Mouse (Mus musculus): Measurements from ENCODE around the gene Dmap1. TPM values are rescaled to one million over a fixed set of nuclear protein-coding genes. Genes with fewer than 3 reads are reported as not detected.

Gene Dmap1
- polyA plus RNA-seq, 1 experiment from 2014 or later, result 37.8 TPM

DNA sequence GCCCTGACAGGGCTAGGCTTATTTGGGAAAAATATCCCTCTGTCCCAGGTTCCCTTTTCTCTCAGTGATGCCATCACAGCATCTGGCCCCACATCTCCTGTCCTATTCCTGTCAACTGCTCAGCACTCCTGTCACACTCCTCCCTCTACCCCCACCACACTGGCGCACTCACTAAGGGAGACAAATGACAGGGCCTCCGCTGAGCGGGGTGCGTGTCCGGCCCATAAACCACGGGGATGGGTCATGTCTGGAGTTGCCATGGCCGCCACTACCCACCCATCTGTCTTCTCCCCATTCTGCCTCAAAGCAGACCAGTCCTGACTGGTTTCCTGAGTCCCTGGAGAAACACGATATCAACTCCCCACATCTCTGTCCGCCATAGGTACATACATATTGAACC lies 10.0 kb downstream of the Dmap1 start:
- no peaks in the 10 kb centered on the region for H3K9me3 ChIP-seq (ENCODE audit: low read length)
- WGBS, result 71% methylated on average over 9 of the region's 9 CpGs
- H3K27ac ChIP-seq (ENCODE audit: low read length), result no peak overlapping the region
- no peak for ATAC-seq
- H3K9ac ChIP-seq (replicated peaks; ENCODE audit: low read depth), result no peak overlapping the region
- no peak for DNase-seq (ENCODE audit: low spot score)
- TF ChIP-seq EP300 (IDR thresholded peaks at IDR 0.05) (no peak), CTCF (IDR thresholded peaks at IDR 0.05) (no peak)
- no peaks in the 10 kb centered on the region for H3K4me1 ChIP-seq (ENCODE audit: insufficient read depth, low read depth, low read length)
- H3K4me3 ChIP-seq (ENCODE audit: low read depth, low read length), result no peak overlapping the region
- no peaks in the 10 kb centered on the region for H3K27me3 ChIP-seq (replicated peaks; ENCODE audit: insufficient read depth, low read length)
- peaks cover 25% of the 10 kb centered on the region; the same call in 1 of the 2 replicates for H3K36me3 ChIP-seq (ENCODE audit: insufficient read depth, low read length)
- H3K4me2 ChIP-seq (replicated peaks; ENCODE audit: low read depth, low read length), result no peak overlapping the region

DNA sequence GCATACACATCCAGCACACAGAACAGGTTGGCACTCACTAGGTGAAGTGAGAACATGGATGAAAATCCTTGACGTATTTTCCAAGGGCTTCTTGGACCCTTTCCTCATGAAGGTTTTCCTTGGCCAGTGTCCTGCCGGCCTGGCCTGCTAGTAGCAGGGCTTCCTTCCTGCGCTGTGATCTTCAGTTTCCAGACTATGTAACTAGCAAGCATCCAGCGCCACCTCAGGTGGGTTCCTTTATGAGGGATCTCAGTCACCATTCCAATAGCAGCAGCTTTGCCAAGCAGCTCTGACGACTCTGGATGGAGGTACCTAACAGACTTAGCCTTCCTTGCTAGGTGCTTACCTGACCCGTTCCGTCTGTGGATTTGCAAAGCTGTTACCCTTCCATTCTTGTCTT lies 12.2 kb downstream of the Dmap1 start:
- ATAC-seq (no peak), DNase-seq (ENCODE audit: low spot score) (no peak)
- no peak overlapping the region for H3K4me3 ChIP-seq (ENCODE audit: low read depth, low read length)
- no peak overlapping the region for H3K27ac ChIP-seq (ENCODE audit: low read length)
- 79% methylated on average over 7 of the region's 7 CpGs for WGBS
- H3K9ac ChIP-seq (replicated peaks; ENCODE audit: low read depth), result no peak overlapping the region
- H3K4me2 ChIP-seq (replicated peaks; ENCODE audit: low read depth, low read length), result no peak overlapping the region
- H3K4me1 ChIP-seq (ENCODE audit: insufficient read depth, low read depth, low read length), result no peaks in the 10 kb centered on the region
- H3K36me3 ChIP-seq (ENCODE audit: insufficient read depth, low read length), result peaks cover 13% of the 10 kb centered on the region; the same call in 1 of the 2 replicates
- no peaks in the 10 kb centered on the region for H3K27me3 ChIP-seq (replicated peaks; ENCODE audit: insufficient read depth, low read length)
- no peaks in the 10 kb centered on the region for H3K9me3 ChIP-seq (ENCODE audit: low read length)
- no peak for TF ChIP-seq EP300 (IDR thresholded peaks at IDR 0.05)
- TF ChIP-seq CTCF (IDR thresholded peaks at IDR 0.05), result no peak

DNA sequence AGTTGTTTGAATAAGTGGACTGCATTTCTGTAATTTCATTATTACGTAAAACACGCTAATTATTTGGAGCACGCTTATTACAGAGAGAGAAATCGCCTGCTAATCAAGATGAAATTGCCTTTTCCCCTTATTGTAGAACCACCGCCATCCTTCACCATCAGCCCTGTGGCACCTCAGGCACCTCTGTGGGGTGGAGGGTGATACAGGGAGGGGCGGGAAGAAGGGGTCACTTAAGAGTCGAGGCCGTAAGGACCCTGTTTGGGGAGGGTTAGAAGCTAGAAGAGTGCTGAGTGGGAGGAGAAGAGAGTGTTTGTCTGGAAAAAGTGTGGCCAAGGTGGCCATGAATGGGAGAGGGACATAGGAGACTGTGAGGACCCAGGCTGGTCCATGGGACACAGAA lies 16.0 kb downstream of the Dmap1 start:
- Histone ChIP-seq H3K9ac (replicated peaks; ENCODE audit: low read depth) (no peak overlapping the region), H3K4me3 (ENCODE audit: low read depth, low read length) (no peak overlapping the region), H3K36me3 (ENCODE audit: insufficient read depth, low read length) (no peaks in the 10 kb centered on the region), H3K4me2 (replicated peaks; ENCODE audit: low read depth, low read length) (no peak overlapping the region), H3K9me3 (ENCODE audit: low read length) (no peaks in the 10 kb centered on the region), H3K27ac (ENCODE audit: low read length) (no peak overlapping the region), H3K4me1 (ENCODE audit: insufficient read depth, low read depth, low read length) (no peaks in the 10 kb centered on the region), H3K27me3 (replicated peaks; ENCODE audit: insufficient read depth, low read length) (no peaks in the 10 kb centered on the region)
- ATAC-seq, result no peak
- WGBS, result 81% methylated on average over 8 of the region's 8 CpGs
- no peak for DNase-seq (ENCODE audit: low spot score)
- no peak for TF ChIP-seq EP300 (IDR thresholded peaks at IDR 0.05)

DNA sequence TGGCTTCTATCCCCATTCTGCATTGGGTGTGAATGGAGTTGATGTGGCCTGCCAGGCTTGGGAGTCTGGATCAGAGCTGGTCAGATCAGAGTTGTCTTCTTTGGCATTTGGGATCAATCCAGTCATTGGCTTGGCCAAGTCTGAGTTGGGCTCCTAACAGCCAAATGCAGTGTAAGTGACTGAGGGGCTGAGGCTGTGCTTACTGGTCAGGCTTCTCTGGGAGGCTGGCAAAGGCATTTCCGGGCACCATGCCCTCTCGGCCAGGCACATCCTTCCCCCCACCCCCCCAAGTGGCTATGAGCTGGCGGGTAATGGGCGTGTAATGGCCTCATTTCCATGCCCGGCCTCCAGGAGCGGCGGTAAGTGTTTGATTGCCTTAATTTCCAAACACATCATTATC lies 16.5 kb downstream of the Dmap1 start:
- no peaks in the 10 kb centered on the region for H3K27me3 ChIP-seq (replicated peaks; ENCODE audit: insufficient read depth, low read length)
- no peak overlapping the region for H3K27ac ChIP-seq (ENCODE audit: low read length)
- no peak for TF ChIP-seq CTCF (IDR thresholded peaks at IDR 0.05)
- no peak for TF ChIP-seq EP300 (IDR thresholded peaks at IDR 0.05)
- 81% methylated on average over 7 of the region's 7 CpGs for WGBS
- DNase-seq (ENCODE audit: low spot score) (no peak), ATAC-seq (no peak)
- no peaks in the 10 kb centered on the region for H3K4me1 ChIP-seq (ENCODE audit: insufficient read depth, low read depth, low read length)
- H3K4me3 ChIP-seq (ENCODE audit: low read depth, low read length), result no peak overlapping the region
- H3K9me3 ChIP-seq (ENCODE audit: low read length), result no peaks in the 10 kb centered on the region
- no peak overlapping the region for H3K9ac ChIP-seq (replicated peaks; ENCODE audit: low read depth)
- no peak overlapping the region for H3K4me2 ChIP-seq (replicated peaks; ENCODE audit: low read depth, low read length)
- no peaks in the 10 kb centered on the region for H3K36me3 ChIP-seq (ENCODE audit: insufficient read depth, low read length)

DNA sequence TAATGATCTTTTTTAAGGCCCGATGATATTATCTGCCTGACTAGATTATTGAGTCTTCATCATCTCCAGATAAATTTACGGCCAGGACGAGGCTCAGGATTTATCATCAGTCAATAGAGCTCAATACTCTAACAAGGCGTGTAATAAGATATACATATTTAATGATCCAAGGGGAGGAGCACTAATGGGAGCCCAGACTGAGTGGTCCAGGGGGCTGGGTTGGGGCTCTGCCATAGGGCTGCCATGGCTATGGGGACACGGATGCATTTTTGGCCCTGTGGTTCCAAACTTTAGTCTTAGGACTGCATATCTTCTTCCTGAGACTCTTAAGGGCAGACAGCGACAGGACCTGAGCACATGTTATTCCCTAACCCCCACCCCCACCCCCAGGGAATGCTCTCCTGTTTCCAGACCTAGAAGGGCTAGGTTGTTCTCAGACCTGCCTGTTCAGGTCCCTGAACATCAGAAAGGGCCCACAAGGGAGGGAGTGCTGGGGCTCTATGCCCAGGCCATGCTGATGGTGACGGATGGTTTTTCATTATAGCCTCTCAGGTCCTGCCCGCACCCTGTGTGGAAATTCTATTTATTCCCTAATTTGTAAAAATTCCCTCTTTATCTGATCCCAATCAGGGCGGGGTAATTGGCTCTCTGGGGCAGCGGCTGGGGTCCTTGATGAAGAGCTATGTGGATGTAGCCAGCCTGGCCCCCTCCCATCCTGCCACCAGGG lies 17.5 kb downstream of the Dmap1 start:
- Histone ChIP-seq H3K4me3 (ENCODE audit: low read depth, low read length) (no peak overlapping the region), H3K9ac (replicated peaks; ENCODE audit: low read depth) (no peak overlapping the region), H3K36me3 (ENCODE audit: insufficient read depth, low read length) (no peaks in the 10 kb centered on the region), H3K27me3 (replicated peaks; ENCODE audit: insufficient read depth, low read length) (no peaks in the 10 kb centered on the region), H3K27ac (ENCODE audit: low read length) (no peak overlapping the region), H3K4me2 (replicated peaks; ENCODE audit: low read depth, low read length) (no peak overlapping the region), H3K4me1 (ENCODE audit: insufficient read depth, low read depth, low read length) (no peaks in the 10 kb centered on the region), H3K9me3 (ENCODE audit: low read length) (no peaks in the 10 kb centered on the region)
- 92% methylated on average over 10 of the region's 10 CpGs for WGBS
- TF ChIP-seq CTCF (IDR thresholded peaks at IDR 0.05) (no peak), EP300 (IDR thresholded peaks at IDR 0.05) (no peak)
- ATAC-seq (no peak), DNase-seq (ENCODE audit: low spot score) (no peak)

DNA sequence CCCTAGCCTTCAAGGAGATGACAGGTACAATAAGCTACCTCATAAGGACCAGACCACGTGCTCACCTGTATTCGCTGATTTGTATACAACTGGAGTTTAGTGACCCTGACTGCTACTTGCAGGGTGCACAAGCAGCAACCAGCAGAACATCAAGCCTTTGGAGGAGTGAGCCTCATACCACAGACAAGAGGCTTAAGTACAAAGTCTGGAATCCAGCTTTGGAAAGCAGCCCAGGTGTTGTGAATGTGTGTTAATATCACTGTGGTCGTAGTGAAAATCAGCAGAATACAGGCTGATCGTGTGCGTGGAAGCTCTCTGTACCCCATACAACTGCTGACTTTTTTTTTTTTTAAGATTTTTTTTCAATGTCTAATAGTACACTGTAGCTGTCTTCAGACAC lies 22.1 kb downstream of the Dmap1 start:
- no peaks in the 10 kb centered on the region for H3K27me3 ChIP-seq (replicated peaks; ENCODE audit: insufficient read depth, low read length)
- no peak overlapping the region for H3K4me3 ChIP-seq (ENCODE audit: low read depth, low read length)
- H3K9ac ChIP-seq (replicated peaks; ENCODE audit: low read depth), result no peak overlapping the region
- peak; percentile 26 for DNase-seq (ENCODE audit: low spot score)
- TF ChIP-seq EP300 (IDR thresholded peaks at IDR 0.05) (no peak), CTCF (IDR thresholded peaks at IDR 0.05) (no peak)
- peak; percentile 32 for ATAC-seq
- no peak overlapping the region for H3K4me2 ChIP-seq (replicated peaks; ENCODE audit: low read depth, low read length)
- H3K27ac ChIP-seq (ENCODE audit: low read length), result no peak overlapping the region
- no peaks in the 10 kb centered on the region for H3K36me3 ChIP-seq (ENCODE audit: insufficient read depth, low read length)
- no peaks in the 10 kb centered on the region for H3K9me3 ChIP-seq (ENCODE audit: low read length)
- no peaks in the 10 kb centered on the region for H3K4me1 ChIP-seq (ENCODE audit: insufficient read depth, low read depth, low read length)
- WGBS, result 78% methylated on average over 5 of the region's 5 CpGs
